Mouse (Mus musculus): Measurements from ENCODE around the gene Ergic3. TPM values are rescaled to one million over a fixed set of nuclear protein-coding genes. Genes with fewer than 3 reads are reported as not detected.
A peak's percentile ranks its signal among the peaks of the same experiment; 100 is the strongest.

Gene Ergic3
- total RNA-seq, 2 experiments from 2014 or later = 216 to 235 TPM

- peak; percentile 57 to 67 for DNase-seq (ENCODE audit: low spot score in 2 of 2)
These were observed 57.5 kb downstream of the Ergic3 start, which contains the start of gene Spag4 for GRCm38 (mm10) chr2:156065099-156066041. TSS of gene Spag4 (plus strand) at chr2:156065175.

GRCm38 (mm10) chr2:156066126-156066525 is 58.3 kb downstream of the Ergic3 start:
- DNase-seq (ENCODE audit: low spot score in 2 of 2) = no peak

Other genes with a start within 250 kb of the Ergic3 start
- gene Mmp24, start 232.7 kb upstream of the Ergic3 start, total RNA-seq (2021) = 10 to 100 TPM; 34.3 to 35.6 TPM
- 10 to 100 TPM; 58.7 to 58.9 TPM for gene BC029722, start 188.6 kb upstream of the Ergic3 start, total RNA-seq (2021)
- 10 to 100 TPM; 73.3 to 82.5 TPM for gene Eif6, start 181.1 kb upstream of the Ergic3 start, total RNA-seq (2021)
- gene Fam83c, start 173.2 kb upstream of the Ergic3 start, total RNA-seq (2021) = not detected
- gene Uqcc1, start 77.7 kb upstream of the Ergic3 start, total RNA-seq (2021) = 10 to 100 TPM; 84.7 to 91.8 TPM
- gene Gm15557, start 67.3 kb upstream of the Ergic3 start, total RNA-seq (2021) = not detected
- under 1 TPM; 0.19 to 0.21 TPM for gene Gdf5, start 62.7 kb upstream of the Ergic3 start, total RNA-seq (2021)
- 10 to 100 TPM; 18.2 to 19.5 TPM for gene Cep250, start 51.6 kb upstream of the Ergic3 start, total RNA-seq (2021)
- 1 to 10 TPM in 1 of 2 experiments, under 1 TPM in 1; 0.74 to 1.4 TPM for gene 6430550D23Rik, start 68 bp upstream of the Ergic3 start, total RNA-seq (2021)
- gene Fer1l4, start 44.9 kb downstream of the Ergic3 start, total RNA-seq (2021) = not detected
- 1 to 10 TPM; 4.2 to 4.4 TPM for gene Spag4, start 57.1 kb downstream of the Ergic3 start, total RNA-seq (2021)
- gene Cpne1, start 103.9 kb downstream of the Ergic3 start, total RNA-seq (2021) = 10 to 100 TPM; 23.4 to 25.3 TPM
- 10 to 100 TPM; 22.9 to 24.9 TPM for gene Rbm12, start 103.9 kb downstream of the Ergic3 start, total RNA-seq (2021)
- 10 to 100 TPM; 18.9 to 23.9 TPM for gene Gm28036, start 119.0 kb downstream of the Ergic3 start, total RNA-seq (2021)
- gene Romo1, start 136.0 kb downstream of the Ergic3 start, total RNA-seq (2021) = 100 to 1,000 TPM; 156 to 162 TPM
- 10 to 100 TPM; 36.0 to 39.4 TPM for gene Nfs1, start 136.1 kb downstream of the Ergic3 start, total RNA-seq (2021)
- 100 to 1,000 TPM; 286 to 287 TPM for gene Rbm39, start 172.2 kb downstream of the Ergic3 start, total RNA-seq (2021)
- gene Phf20, start 188.4 kb downstream of the Ergic3 start, total RNA-seq (2021) = 10 to 100 TPM; 87.7 to 97.8 TPM

All from left cerebral cortex, adult 18-20 months (tissue).